In the genomic region with DNA sequence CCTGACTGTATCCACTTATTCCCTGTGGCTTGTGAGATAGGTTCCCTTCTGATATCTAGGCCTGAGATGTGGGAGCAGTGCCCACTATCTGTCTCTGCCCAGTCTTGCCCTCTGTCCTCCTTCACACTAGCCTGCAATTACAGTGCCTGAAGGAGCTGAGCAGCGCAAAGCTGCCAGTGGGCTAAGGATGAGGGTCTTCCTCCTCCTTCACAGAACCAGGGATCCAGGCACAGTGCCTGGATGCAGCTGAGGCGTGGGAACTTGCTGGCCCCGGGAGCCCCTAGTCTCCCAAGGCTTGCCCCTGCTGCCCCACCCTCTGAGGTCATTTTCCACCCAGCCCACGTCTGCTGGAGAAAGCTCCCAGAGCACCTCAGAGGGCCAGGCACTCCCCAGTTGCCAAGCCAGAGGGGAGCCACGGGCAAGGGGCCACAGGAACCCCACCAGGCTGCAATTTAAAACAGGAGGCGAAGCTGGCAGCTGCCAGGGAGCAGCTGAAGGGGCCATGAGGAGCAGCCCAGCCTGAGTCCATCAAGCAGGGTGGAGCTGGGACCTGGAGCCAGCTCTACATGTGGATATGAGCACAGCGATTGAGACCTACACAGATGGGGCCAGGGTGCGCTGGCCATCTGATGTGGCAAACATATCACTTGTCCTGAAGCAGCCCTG, we compare ENCODE assay signal across 20 mouse cellular contexts. TPM values are rescaled to one million over a fixed set of nuclear protein-coding genes. Genes with fewer than 3 reads are reported as not detected.
DNase-seq lines count a peak whose midpoint lies in the region; ATAC-seq lines count a peak whose summit lies in the region.
"Had no signal": no experiment of that assay in that cellular context is flagged by ENCODE, and none has a peak within 500 bp of the region (broad histone marks: within the 10 kb centered on the region; RNA-seq: fewer than 3 reads in every experiment).

No protein-coding gene starts in this region.

- DNase-seq in cerebellum, postnatal 14 days = peak; percentile 34 to 37
- DNase-seq in heart, adult 11 months = peak; percentile 92
- no peak for DNase-seq in heart, postnatal 4 days
- DNase-seq in layer of hippocampus, postnatal 10 days (ENCODE audit: low spot score in 2 of 2) = peak; percentile 31 to 52
- no peak for DNase-seq in layer of hippocampus, postnatal 14 days (ENCODE audit: low spot score in 2 of 2)
- peak; percentile 30 to 31 for DNase-seq in heart, postnatal 14 days
- DNase-seq: adrenal gland, postnatal 10 days; cerebellum, adult 11 months; cerebellum, postnatal 36 days; kidney, postnatal 4 days; layer of hippocampus, adult 9-11 months had no signal

- ATAC-seq in cerebellum, adult (ENCODE audit: insufficient number of reproducible peaks, low FRiP score, low TSS enrichment) = no peak
- ATAC-seq in megakaryocyte-erythroid progenitor cell, adult 5-6 weeks (replicated peaks; ENCODE audit: low FRiP score, low TSS enrichment, poor library complexity, severe bottlenecking) = no peak
- ATAC-seq: CD4-positive, CD25-positive, alpha-beta regulatory T cell, adult 4 months; forebrain, embryonic 13.5 days; intestine, postnatal 0 days; lung, postnatal 0 days; midbrain, embryonic 13.5 days; Patski had no signal

- intact Hi-C loops in heart, postnatal 14 days (cut with DNase I) = no loop called here

RNA-seq across cellular contexts. Expression of gene Sstr5, which starts 33.4 kb away (rescaled TPM):
- not detected for total RNA-seq in heart, postnatal 4 days (2021)
- total RNA-seq in layer of hippocampus, postnatal 10 days (2021) = under 1 TPM; 0.18 to 0.38 TPM
- under 1 TPM; 0.14 to 0.16 TPM for total RNA-seq in layer of hippocampus, postnatal 14 days (2021)
- total RNA-seq in heart, postnatal 14 days (2021) = not detected
- not detected in 2 replicates for total RNA-seq in megakaryocyte-erythroid progenitor cell, adult 5-6 weeks (2014; fragmentation: Nextera tagmentation)
- total RNA-seq in megakaryocyte-erythroid progenitor cell, adult 5-6 weeks (2017) = not detected in 2 replicates
- total RNA-seq: neutrophil, adult 5-6 weeks had no signal

RNA-seq across cellular contexts. Expression of gene Sox8, which starts 40.0 kb away (rescaled TPM):
- under 1 TPM; 0.45 to 0.48 TPM for total RNA-seq in heart, postnatal 4 days (2021)
- total RNA-seq in layer of hippocampus, postnatal 10 days (2021) = 10 to 100 TPM; 62.7 to 66.3 TPM
- total RNA-seq in layer of hippocampus, postnatal 14 days (2021) = 10 to 100 TPM; 78.2 to 81.1 TPM
- under 1 TPM; 0.56 to 0.67 TPM for total RNA-seq in heart, postnatal 14 days (2021)
- not detected in 2 replicates for total RNA-seq in megakaryocyte-erythroid progenitor cell, adult 5-6 weeks (2014; fragmentation: Nextera tagmentation)
- not detected in 2 replicates for total RNA-seq in megakaryocyte-erythroid progenitor cell, adult 5-6 weeks (2017)
- total RNA-seq: neutrophil, adult 5-6 weeks had no signal

RNA-seq across cellular contexts. Expression of gene Lmf1, which starts 48.4 kb away (rescaled TPM):
- 10 to 100 TPM; 26.2 to 27.6 TPM for total RNA-seq in heart, postnatal 4 days (2021)
- total RNA-seq in layer of hippocampus, postnatal 10 days (2021) = 10 to 100 TPM; 23.1 to 26.4 TPM
- 10 to 100 TPM; 26.2 to 27.2 TPM for total RNA-seq in layer of hippocampus, postnatal 14 days (2021)
- 10 to 100 TPM; 26.2 to 28.0 TPM for total RNA-seq in heart, postnatal 14 days (2021)
- total RNA-seq in megakaryocyte-erythroid progenitor cell, adult 5-6 weeks (2014; fragmentation: Nextera tagmentation) = 17.6 and 24.2 TPM in 2 replicates
- 3.2 and 4.8 TPM in 2 replicates for total RNA-seq in megakaryocyte-erythroid progenitor cell, adult 5-6 weeks (2017)

Comparison
In these comparisons a context has a peak if more than half of its experiments do, and no peak if none do; other contexts are left out.
1. DNase-seq: peak in cerebellum, postnatal 14 days (2 of 2), heart, adult 11 months (single experiment), layer of hippocampus, postnatal 10 days (2 of 2) and heart, postnatal 14 days (2 of 2); none in heart, postnatal 4 days (single experiment) and layer of hippocampus, postnatal 14 days (0 of 2).
2. RNA of gene Sox8, which starts 40.0 kb away (total RNA-seq): 78.2 to 81.1 TPM in layer of hippocampus, postnatal 14 days and 62.7 to 66.3 TPM in layer of hippocampus, postnatal 10 days; 0.56 to 0.67 TPM in heart, postnatal 14 days, 0.45 to 0.48 TPM in heart, postnatal 4 days and not detected in megakaryocyte-erythroid progenitor cell, adult 5-6 weeks; every median in the first group is over 10 times any median in the second.